Mouse (Mus musculus): ENCODE results near the gene Gpc3.

Gene Gpc3

DNA sequence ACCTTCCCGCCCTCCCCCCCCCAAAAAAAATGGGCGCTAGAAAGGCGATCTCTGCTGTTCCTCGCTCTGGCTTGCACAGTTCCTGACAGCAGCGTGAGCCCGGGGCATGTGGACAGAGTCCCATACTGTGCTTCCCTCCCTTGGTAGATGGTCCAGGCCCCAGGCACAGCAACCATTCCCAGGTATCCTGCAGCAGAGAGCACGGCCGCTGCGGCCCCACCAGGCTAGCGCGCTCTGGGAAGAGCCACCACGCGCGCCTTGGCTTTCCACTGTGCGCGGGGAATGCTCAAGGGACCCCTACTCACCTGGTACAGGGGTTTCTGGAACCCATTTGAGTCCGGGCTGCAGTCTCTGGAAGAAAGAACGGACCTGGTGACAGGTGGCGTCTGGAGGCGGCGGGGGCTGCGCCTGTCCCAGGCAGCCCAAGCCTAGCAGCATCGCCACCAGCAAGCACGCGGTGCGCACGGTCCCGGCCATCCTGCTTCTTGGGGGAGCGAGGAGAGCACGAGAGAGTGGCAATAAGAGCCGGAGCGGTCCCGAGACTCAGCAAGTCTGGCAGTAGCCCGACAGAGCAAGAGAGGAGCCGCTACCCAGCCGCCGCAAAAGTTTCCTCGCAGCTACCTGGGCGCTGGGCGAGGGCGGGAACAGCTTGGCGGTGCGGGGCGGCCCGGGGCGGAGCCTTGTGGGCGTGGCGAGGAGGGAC is at the start of gene Gpc3:
TSS of gene Gpc3 (minus strand) at position 623 of the 703 bp plus-strand sequence.
- DNase-seq: no peak

DNA sequence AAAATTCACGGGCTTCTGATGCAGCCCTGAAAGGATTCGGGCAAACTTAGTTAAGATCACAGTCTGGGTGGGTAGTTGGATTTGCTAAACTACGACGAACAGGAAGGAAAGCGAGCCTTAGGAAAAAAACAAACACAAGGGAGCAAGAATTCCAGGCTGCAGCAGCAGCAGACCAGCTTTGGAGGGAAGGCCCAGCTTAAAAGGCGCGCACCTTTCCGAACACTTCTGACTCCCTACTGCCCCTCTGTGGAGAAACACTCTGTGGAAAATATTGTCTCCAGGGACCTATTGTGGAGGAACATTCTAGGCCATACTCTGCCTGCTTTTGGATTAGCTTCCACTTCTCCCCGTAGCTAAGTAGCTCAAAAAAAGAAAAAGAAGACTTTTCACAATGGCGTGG is 38.2 kb upstream of the Gpc3 start:
- peak; percentile 74 for DNase-seq

DNA sequence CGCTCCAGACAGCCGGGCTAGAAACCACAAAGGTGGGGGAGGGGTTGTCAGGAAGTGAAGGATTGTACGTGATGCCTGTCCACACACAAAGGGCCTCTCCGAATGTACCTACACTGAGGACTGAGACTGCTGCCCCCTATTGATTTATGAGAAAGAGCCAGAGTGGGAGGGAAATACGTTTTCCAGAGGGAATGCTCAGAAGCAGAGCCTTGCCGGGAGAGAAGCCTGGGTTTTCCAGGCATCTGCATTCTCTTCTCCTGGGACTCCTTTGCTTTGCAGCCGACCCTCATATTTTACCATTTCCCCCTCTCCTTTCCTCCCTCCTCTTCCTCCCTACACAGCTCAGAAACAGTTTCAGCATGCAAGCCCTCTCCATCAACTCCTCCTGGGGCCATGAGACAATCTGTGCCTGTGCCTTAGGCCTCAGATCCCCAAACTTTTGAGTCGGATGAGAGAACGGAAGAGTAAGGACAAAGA is 37.8 kb upstream of the Gpc3 start:
- DNase-seq: peak; percentile 43

DNA sequence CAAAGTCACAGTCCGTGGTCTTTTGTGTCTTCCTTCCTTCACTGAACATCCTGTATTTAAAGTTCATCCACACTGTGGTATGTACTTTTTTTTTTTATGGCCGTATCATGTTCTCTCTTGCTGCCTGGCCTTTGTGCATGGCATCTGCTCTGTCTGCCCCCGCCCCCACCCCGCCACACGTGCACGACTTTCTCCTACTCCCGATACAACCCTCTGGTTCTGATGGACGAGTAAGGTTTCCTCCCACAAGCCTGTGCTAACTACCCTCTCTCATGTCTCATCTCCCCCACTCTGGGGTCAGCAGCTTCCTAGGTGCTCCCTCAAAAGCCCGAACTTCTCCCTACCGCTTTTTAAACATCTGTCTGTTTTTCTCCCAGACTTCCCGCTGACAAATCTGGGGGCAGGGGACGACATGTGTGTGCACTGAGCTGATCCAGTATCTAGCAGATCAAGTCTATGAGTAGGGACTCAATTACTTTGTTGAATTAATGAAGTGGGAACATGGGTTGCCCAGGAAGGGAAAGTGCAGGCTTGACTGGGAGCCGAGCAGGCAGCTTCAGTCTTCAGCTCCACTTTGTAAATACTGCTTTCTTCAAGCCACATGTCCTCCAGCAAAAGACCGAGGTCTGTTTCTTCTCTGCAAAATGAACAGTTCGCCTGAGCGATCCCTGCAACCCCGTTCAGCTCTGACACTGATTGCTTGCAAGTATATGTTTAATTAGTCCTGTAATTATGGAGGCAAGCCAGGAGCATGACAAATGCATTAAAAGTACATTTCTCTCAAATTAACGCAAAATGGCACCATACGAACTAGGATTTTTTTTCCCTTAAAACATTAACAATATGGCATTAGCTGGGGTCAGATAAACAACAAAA is 35.4 kb upstream of the Gpc3 start:
- DNase-seq: peak; percentile 49

GRCm38 (mm10) chrX:52644393-52644792 is 30.6 kb upstream of the Gpc3 start:
- no peak for DNase-seq

DNA sequence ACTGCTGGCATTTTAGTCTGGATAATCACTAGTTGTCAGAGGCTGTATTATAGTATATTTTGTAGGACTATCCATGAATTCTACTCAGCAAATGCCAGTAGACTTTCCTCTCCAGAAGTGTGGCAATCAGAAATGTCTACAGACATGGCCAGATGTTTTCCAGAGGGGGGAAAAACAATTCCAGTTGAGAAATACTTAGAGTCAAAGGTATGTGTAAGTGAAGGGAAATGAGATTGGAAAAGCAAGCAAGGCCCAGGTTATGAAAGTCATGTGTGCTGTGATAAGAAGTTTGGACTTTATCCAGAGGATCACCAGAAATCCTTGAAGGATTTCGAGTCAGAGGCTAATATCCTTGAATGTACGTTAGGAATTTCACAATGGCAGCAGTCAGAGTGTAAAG is 29.6 kb upstream of the Gpc3 start:
- DNase-seq: no peak

GRCm38 (mm10) chrX:52642126-52642525 is 28.4 kb upstream of the Gpc3 start:
- DNase-seq: no peak

GRCm38 (mm10) chrX:52637419-52637818 is 23.7 kb upstream of the Gpc3 start:
- no peak for DNase-seq

- no peak for DNase-seq
Observed at GRCm38 (mm10) chrX:52633976-52634375, 20.2 kb upstream of the Gpc3 start.

DNA sequence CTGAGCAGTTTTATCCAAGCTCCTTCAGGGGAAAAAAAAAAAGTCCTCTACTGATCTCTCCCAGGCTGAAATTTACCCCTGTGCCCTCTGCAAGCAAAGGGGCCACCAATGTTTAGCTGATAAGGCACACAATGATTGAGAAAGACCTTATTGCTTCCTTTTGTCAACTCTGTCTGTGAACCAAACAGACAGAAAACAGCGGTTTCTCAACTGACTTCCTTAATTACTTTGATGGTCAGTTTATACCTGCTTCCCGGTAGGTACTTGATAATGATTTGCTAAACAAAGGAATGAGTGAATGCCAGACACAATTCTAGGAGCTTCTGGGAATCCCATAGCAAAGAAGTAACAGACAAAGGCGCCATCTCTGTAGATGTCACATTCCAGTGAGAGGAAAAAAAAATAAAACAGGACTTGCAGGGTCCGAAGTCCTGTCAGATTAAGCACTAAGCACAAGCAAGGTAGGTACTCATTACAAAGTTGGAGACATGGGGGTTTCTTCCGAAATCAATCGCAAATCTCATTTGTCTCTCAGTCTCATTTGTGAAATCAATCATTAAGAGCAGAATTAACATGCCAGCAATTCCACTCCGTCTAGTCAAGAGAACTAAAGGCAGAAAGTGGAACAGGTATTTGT is 19.1 kb upstream of the Gpc3 start:
- DNase-seq: no peak

DNA sequence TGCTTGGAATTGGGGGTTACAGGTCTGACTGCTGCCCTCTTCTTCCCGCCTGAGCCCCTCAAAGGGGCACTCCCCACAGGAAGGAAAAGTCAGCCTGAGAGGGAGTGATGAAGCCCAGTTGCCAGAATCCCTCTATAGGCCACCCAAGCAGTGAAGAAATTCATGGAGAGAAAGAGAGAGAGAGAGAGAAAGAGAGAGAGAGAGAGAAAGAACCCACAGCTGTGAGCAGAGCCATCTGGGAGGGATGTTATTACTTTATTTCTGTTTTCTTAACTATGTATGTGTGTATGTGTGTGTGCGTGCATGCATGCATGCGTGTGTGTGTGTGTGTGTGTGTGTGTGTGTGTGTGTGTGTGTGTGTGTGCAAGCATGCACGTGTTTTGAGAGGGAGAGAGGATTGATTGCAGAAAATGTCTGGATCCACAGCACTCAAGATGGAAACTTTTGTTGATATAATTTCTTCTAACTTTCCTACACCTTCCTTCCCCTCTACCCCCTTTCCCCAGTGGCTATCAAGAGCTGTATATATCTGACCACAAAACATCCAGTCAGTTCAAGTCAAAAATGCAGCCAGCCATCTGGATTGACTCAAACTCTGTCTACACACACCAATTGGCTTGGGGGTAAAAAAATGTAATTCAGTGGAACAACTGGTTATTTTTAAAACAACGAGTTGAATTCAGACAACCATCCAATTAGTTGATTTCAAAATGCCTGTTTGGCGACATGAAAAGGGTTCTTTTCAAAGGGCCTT is 13.4 kb upstream of the Gpc3 start:
- no peak for DNase-seq

GRCm38 (mm10) chrX:52617813-52618212 is 4.1 kb upstream of the Gpc3 start:
- no peak for DNase-seq

DNA sequence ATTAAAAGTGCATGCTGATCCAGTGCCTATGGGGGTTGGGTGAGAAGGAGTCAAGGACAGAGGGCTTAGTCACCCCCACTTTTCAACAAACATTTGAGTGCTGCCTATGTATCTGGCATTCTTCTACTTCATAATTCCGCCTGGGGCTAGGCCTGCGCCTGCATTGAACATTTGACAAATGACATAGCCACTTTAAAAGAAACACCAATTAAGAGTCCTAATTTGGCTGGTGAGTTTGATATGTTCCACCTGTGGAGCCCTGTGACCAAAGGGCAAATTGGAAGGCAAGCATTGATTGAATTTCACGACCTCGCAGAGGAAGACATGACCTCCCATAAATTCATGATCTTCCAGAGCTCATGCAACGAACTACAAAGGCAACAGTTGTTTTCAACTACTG is 2.4 kb upstream of the Gpc3 start:
- no peak for DNase-seq

GRCm38 (mm10) chrX:52614031-52614381 is 256 bp upstream of the Gpc3 start:
- DNase-seq: peak; percentile 81

DNA sequence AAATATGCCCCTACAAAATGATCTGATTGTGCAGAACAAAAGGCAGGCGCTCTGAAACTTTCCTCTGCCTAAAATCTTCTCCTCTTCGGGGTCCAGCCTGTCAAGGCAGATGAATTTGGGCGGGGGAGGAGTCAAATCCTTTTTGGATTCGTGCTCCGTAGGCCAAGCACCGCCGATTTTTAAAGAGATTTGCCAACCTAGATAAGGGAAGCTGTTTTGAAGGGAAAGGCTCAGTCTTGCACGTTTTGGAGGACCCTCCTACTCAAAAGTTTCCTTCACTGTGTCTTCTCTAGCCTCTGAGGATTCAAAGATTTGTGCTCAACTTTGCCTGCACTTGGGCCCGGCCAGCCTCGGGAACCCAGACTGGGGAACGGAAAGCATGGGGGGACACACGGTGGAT is 944 bp downstream of the Gpc3 start:
- peak; percentile 20 for DNase-seq

- DNase-seq: peak; percentile 25
Observed at GRCm38 (mm10) chrX:52611987-52612670, 1.6 kb downstream of the Gpc3 start.

DNA sequence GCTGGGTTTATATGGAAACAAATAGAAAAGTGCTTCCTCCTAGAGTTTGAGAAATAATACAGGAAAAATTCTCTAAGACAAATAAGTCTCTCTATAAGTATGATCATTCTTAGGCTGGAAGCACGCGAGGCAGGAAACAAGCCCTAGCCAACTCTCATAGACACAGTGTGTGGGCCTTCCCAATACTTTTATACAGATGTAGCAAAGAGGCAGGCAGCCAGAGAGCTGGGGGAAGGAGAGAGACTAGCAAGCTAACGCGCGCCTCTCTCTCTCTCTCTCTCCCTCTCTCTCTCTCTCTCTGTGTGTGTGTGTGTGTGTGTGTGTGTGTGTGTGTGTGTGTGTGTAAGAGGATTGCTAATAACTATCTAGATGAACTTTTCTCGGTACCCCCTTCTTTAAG is 2.2 kb downstream of the Gpc3 start:
- no peak for DNase-seq

GRCm38 (mm10) chrX:52603143-52603542 is 10.6 kb downstream of the Gpc3 start:
- DNase-seq: no peak

GRCm38 (mm10) chrX:52599246-52599645 is 14.5 kb downstream of the Gpc3 start:
- DNase-seq: no peak

DNA sequence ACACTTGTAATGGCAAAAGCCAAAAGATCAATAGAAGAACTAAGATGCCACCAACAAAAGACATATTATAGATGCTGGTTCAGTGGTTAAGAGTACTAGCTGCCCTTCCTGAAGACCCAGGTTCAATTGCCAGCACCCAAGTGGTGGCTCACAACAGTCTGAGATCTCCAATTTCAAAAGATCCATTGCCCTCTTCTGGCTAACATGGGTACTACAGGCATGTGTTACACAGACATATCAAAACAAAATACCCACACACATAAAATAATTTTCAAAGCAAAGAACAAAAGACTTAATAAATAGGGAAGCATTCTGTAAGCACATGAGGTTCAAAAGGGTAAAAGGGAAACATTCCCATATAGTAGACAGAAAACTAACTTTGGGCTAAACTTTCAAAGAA is 26.1 kb downstream of the Gpc3 start:
- no peak for DNase-seq

DNA sequence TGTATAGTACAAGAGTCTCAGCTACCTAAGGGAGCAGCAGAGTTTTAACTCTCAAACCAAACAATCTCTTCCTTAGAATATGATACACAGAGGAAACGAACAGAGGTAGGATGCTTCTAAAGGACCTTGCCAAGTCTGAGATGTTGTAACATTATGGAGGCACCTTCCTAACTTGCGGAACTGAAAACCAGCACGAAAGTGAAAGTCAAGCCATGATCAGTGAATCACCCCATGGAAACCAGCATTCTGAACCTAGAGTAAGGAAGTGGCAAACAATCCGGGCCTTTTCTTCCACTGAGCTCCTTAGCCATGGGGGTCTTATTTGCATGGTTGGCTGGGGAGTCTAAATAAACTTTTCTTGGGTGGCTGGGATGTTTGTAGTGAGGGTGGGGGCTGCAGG is 53.8 kb downstream of the Gpc3 start:
- no peak for DNase-seq

DNA sequence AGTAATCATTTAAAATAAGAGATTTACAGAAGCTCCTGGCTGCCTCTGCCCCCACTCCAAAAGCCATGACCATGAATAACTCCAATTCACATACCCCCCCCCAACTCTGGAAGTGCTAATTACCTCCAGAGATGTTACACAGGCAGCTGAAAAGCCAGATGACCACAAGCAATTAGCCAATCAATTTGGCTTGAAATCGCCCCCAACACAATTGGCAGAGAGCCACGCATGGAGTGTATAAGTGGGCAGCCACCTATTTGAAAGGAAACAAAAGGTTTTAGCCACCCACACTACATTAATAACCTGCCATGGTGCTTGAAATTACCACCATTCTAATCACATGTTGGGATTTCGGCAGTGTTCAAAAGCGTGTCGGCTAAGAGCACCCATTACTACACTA is 55.2 kb downstream of the Gpc3 start:
- DNase-seq: peak; percentile 55

All from retina, postnatal 1 day (tissue).